Mouse (Mus musculus): ENCODE results near the gene Xpo4. TPM values are rescaled to one million over a fixed set of nuclear protein-coding genes. Genes with fewer than 3 reads are reported as not detected.

Gene Xpo4
- total RNA-seq, 2 experiments from 2014 or later = 10.5 to 12.7 TPM

DNA sequence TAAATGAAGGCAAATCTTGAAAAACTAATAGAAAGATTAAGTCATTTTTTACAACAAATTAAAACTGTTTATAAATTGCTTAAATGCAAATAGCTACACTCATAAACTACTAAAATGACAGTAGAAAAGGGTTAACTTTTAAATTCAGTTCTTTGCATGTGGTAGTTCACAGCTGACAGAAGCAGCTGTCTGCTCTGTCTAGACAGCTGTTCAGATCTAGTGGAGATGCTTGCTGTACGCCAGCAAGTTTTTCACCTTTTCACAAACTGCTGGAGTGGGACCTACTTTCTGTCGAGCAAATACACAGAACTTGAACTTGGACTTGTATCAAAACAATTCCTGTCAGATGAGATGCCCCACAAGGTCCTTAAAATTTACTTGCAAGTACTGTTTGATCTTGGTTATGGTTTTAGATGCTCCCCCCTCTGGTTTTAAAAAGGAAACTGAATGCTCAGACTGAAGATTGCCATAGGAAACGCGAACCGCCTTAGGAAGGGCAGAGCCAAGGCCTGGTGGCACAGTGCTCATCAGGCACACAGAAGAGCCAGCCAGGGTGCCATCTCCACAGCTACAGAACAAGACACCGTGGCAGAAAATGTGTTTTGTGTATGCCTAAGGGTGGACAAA lies 48.8 kb downstream of the Xpo4 start:
- DNase-seq = no peak
- intact Hi-C loops (cut with DNase I) = no loop called here

DNA sequence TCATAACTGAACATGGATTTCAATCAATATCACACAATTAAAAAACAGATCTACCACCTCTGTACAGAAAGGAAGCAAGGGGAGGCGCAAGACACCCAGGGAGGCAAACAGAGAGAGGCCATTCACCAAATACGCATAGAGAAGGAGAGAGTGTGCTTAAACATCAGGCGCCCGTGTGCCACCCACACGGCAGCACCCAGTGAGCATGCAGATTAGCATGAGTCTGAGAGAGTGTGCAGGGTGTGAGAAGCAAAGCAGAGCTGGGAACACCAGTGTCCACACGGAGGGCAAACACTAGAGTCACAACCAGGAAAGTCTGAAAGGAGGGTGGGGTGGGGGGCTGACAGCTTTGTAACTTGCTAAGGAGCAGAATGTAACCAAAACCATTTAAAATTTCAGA lies 49.4 kb downstream of the Xpo4 start:
- intact Hi-C loops (cut with DNase I) = no loop called here
- DNase-seq = no peak

GRCm38 (mm10) chr14:57611034-57611433 lies 54.2 kb downstream of the Xpo4 start:
- intact Hi-C loops (cut with DNase I) = no loop called here
- DNase-seq = no peak

GRCm38 (mm10) chr14:57609816-57610329 lies 55.4 kb downstream of the Xpo4 start:
- intact Hi-C loops (cut with DNase I) = no loop called here
- no peak for DNase-seq

DNA sequence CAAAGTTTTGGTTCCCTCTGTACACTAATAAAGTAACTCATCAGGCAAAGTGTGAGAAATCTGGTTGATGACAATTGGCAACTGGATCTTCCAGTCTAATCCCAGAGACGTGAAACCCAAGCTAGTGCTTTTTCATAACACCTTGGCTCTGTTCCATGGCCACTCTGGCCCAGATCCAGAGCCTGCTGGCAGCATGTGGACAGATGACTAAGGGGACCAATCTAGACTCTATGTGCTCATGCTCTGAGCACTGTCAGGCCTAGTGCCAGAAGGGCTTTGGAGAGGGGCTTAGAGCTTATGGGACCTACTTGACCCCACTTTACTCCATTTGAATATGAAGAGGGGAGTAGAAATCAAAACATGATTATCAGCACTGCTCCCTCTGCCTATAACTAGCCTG lies 57.7 kb downstream of the Xpo4 start:
- intact Hi-C loops (cut with DNase I) = no loop called here
- peak; percentile 95 to 97 for DNase-seq

GRCm38 (mm10) chr14:57606663-57607365 lies 58.4 kb downstream of the Xpo4 start:
- intact Hi-C loops (cut with DNase I) = no loop called here
- DNase-seq = no peak

DNA sequence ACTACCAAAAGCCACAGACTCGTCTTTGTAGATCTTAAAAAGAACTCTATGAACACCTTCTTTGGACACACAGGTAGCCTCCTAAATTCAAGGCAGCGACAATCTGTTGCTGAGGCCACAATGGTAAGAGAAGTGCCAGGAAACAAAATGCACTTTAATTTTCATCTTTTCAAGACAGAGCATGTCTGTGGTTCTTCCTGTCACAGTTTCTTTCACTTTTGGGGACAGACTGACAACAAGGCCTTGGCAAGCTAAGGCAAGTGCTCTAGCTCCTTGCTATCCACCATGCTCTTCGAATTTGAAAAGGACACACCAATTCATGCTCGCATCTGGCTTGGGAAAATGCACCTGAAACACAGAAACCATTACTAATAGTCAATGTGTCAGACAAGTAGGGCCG lies 72.0 kb downstream of the Xpo4 start:
- intact Hi-C loops (cut with DNase I) = no loop called here
- no peak for DNase-seq

GRCm38 (mm10) chr14:57591830-57592229 lies 73.4 kb downstream of the Xpo4 start:
- no peak for DNase-seq
- intact Hi-C loops (cut with DNase I) = no loop called here

DNA sequence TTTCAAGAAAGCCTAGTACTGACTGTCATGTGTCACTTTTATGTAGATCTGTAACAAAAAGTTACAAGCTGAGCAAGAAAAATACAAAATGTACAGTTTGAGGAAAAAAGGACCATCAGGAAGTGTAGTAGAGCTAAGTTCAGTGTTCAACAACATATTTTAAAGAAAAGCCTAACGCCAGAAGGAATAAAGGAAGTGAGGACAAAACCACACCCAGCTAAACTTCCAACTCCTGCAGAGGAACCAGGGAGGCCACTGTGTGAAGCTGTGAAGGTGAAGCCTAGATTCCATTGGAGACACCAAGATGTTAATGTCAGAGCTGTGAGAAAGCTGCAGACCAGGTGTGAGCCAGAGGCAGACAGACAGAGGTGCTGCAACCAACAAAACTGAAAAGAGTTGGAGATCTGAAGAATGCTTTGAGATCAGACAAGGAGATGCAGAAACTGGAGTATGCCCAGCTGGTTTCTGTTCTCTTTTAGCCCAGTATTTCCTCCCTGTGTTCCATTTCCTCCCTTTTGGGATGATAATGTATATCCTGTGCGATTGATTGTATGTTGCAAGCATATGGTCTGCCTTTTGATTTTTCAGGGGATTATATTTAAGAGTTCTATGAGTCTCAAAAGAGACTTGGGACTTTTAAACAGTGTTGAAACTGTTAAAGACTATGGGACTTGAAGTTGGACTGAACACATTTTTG lies 88.7 kb downstream of the Xpo4 start:
- intact Hi-C loops (cut with DNase I) = no loop called here

DNA sequence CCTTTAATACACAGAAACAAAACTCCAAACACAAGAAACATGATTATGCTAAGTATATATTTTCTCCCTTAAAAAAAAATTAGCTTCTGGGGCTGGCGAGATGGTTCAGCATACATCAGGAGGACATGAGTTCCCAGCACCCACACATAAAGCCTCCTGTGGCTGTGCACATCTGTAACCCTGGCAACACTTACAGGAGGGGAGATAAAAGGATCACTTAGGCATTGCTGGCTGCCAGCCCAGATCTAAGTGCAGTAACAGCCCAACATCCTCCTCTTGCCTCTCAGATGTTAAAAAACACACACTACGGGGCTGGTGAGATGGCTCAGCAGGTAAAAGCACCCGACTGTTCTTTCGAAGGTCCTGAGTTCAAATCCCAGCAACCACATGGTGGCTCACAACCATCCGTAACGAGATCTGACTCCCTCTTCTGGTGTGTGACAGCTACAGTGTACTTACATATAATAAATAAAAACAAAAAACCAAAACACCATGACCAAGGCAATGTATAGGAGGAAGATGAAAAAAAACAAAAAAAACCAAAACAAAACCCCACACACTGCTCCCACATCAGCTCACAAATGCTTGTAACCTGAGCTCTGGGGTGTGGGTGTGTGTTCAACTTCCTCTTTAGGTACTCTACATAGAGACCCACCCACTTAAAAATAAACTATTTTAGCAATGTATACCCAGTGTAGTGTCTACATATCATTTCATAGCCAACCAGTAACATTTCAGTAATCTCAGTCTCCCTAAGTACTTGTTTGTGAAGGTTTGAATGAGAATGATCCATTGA lies 90.2 kb downstream of the Xpo4 start:
- no peak for DNase-seq
- intact Hi-C loops (cut with DNase I) = loop anchor here (5.0 kb wide), 1 partner anchor 38 kb away; no protein-coding TSS in a partner anchor

More for the DNA sequence above, 88.7 kb downstream of the Xpo4 start:
- no peak for DNase-seq

DNA sequence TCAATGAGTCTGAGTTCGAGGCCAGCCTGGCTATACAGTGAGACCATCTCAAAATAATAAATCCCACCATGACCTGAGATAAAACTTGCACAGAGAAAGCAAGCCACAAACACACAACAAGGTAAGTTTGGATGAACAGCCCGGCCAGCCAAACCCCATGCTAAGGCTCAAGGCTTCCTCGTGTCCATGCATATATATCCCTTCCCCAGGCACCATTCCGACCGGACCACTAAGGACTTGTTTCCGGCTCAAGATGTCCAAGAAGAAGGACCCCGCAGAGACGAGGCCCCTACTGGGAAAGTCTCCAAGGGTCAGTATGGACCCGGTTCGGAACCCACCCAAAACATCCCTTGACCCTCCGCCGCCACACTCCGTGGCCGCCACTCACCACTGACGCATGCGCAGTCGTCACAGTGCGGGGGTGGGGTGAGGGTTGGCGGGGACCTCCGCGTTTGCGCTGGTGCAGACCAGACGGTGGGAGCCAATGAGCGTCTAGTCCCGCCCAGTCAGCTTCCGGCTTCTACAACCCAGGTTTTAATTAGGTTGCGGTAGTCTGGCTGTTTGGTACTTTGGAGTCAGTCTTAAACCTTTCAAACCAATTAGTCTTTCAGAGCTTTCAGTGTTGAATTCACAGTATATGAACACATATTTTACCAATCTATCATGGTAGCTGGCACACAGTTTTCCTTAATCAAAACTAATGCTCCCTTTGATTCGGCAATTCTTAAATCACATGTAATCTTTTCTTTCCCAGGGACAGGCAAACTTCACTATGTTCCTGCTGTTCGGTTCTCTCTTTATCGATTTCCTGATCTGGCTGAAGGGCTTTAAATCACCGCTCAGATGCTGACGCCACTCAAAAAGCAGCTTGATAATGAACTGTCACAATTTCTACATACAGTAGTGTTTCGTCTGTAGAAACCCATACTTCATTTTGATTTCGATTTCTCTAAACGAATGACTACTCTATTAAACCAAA lies 93.8 kb downstream of the Xpo4 start, which contains the start of gene Eef1akmt1:
TSS of gene Eef1akmt1 (minus strand) at position 458 of the 979 bp plus-strand sequence.
- intact Hi-C loops (cut with DNase I) = loop anchor here (5.0 kb wide), 1 partner anchor 34 kb away; no protein-coding TSS in a partner anchor
- peak; percentile 97 for DNase-seq

DNA sequence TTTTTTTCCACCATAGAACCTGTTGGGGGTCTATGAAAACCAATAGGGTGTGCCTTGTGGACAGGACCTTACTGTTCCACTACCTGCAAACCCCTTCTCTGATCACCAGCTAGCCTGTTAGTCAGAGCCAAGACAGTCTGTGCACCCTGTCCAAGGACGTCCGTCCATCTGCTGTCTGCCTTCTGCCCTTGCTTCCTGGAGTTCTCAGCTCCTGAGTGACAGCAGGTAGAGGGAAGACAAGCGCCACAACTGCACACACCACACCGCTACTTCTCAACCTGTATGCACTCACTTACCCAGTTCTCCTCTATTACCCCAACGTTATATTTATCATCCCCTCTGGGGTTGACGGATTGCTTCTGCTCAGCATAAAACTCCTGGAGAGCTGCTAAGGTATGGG lies 99.6 kb downstream of the Xpo4 start:
- DNase-seq = no peak
- intact Hi-C loops (cut with DNase I) = no loop called here

DNA sequence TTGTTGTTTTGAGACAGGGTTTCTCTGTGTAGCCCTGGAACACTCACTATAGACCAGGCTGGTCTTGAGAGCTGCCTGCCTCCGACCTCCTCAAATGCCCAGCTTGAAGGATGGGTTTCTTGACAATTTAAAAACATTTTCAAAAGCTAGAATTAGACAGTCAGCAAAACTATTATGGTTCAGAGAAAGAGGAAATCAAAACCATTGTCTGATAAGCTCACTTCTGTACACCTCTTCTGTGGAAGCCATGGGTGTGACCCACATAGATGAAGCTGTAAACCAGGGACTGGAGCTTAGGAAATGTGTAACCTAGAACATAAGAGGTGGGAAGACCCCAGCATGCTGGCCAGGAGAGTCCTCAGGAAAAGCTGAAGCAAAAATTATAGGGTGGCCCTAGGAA lies 108.3 kb downstream of the Xpo4 start:
- no peak for DNase-seq
- intact Hi-C loops (cut with DNase I) = no loop called here

DNA sequence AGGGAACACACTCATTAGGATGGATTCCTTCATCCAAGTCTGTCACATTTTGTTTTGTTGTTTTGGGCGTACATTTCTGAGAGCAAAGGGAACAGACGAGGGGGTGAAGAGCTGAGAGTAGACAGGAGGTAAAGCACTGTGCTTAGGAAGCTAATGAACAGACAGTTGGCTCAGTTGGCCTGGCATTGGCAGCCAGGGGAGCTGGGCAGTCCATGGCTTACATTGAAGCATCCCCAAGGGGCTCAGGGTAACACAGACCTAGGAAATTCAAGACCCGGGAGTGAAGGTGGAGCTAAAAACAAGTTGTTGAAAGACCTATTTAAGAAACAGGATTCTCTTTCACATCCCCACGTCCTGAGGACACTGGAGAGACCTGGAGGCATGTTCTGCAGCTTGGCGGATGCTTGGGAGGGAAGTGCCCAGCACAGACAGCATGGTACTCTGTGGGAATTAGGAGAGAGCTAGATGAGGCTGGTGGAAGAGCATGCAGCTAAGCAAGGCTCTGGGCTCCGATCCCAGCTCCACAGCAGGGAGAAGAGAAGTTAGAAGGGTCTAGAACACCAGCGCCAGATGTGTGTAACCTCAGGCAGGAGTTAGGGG lies 109.7 kb downstream of the Xpo4 start:
- no peak for DNase-seq
- intact Hi-C loops (cut with DNase I) = no loop called here

- intact Hi-C loops (cut with DNase I) = no loop called here
Measured at GRCm38 (mm10) chr14:57554434-57554833, 110.8 kb downstream of the Xpo4 start.

GRCm38 (mm10) chr14:57552945-57553344 lies 112.3 kb downstream of the Xpo4 start:
- intact Hi-C loops (cut with DNase I) = no loop called here

More at GRCm38 (mm10) chr14:57554434-57554833, 110.8 kb downstream of the Xpo4 start:
- no peak for DNase-seq

GRCm38 (mm10) chr14:57547062-57547461 lies 118.2 kb downstream of the Xpo4 start:
- DNase-seq = no peak
- intact Hi-C loops (cut with DNase I) = no loop called here

More at GRCm38 (mm10) chr14:57552945-57553344, 112.3 kb downstream of the Xpo4 start:
- no peak for DNase-seq

- intact Hi-C loops (cut with DNase I) = no loop called here
- DNase-seq = no peak
Measured at GRCm38 (mm10) chr14:57546557-57547021, 118.6 kb downstream of the Xpo4 start.

DNA sequence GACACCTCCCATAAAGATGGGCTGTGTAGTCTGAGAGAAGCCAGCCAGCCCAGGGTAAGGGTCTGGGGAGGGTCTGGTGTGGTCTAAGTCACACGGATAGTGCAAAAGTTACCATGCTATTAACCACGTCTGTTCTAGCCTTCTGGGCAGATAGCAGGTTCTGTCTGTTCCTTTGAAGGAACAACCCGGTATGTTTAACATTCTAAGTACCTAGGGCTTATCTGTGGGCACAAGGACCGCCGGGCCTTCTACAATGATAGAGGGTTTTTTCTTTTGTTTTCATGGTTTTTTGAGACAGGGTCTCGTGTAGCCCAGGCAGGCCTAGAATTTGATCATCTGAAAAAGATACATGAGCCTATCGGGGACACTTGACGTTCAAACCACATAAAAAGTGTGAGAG lies 119.1 kb downstream of the Xpo4 start:
- no peak for DNase-seq
- intact Hi-C loops (cut with DNase I) = no loop called here

All from heart, postnatal 36 days (tissue).